Mouse (Mus musculus) midbrain, embryonic 14.5 days (tissue): ENCODE measurements around the gene A3galt2. TPM values are rescaled to one million over a fixed set of nuclear protein-coding genes. Genes with fewer than 3 reads are reported as not detected.

Experiments
- ATAC-seq: fragments of 200-750 bp; cut with Nextera tagmentation; 2 replicates; pipeline ENCODE4 v1.8.0; 2017; ENCODE audit warnings: moderate number of reproducible peaks, moderate library complexity; ENCODE audit not compliant: low FRiP score, low TSS enrichment
- DNase-seq: peaks from one replicate; pipeline ENCODE4 v3.0.0-alpha.2; 2015
- H3K27ac ChIP-seq: fragments of 300-500 bp; sonication (generic); replicated peaks from 2 replicates; pipeline ENCODE4 v1.5.1; 2014; ENCODE audit warnings: mild to moderate bottlenecking, low read depth, low read length, moderate library complexity
- H3K27me3 ChIP-seq: fragments of 300-500 bp; sonication (generic); 2 replicates; pipeline ENCODE4 v1.6.1; 2014; ENCODE audit warnings: low read length, control low read depth, mixed read lengths; ENCODE audit not compliant: control insufficient read depth, insufficient read depth
- H3K36me3 ChIP-seq: fragments of 300-500 bp; sonication (generic); 2 replicates; pipeline ENCODE4 v1.6.1; 2014; ENCODE audit warnings: low read length, control low read depth; ENCODE audit not compliant: control insufficient read depth, insufficient read depth
- H3K4me1 ChIP-seq: fragments of 300-500 bp; sonication (generic); 2 replicates; pipeline ENCODE4 v1.6.1; 2014; ENCODE audit warnings: mild to moderate bottlenecking, antibody characterized with exemption, low read length, control low read depth; ENCODE audit not compliant: control insufficient read depth, insufficient read depth
- H3K4me2 ChIP-seq: fragments of 300-500 bp; sonication (generic); 2 replicates; pipeline ENCODE4 v1.6.1; 2014; ENCODE audit warnings: mild to moderate bottlenecking, low read length, moderate library complexity
- H3K4me3 ChIP-seq: fragments of 300-500 bp; sonication (generic); replicated peaks from 2 replicates; pipeline ENCODE4 v1.5.1; 2014; ENCODE audit warnings: low read depth, low read length
- H3K9ac ChIP-seq: fragments of 300-500 bp; sonication (generic); replicated peaks from 2 replicates; pipeline ENCODE4 v1.6.1; 2014; ENCODE audit warnings: mild to moderate bottlenecking, low read length, moderate library complexity
- H3K9me3 ChIP-seq: fragments of 300-500 bp; sonication (generic); 2 replicates; pipeline ENCODE4 v1.6.1; 2016; ENCODE audit warnings: low read length, control low read depth, mixed read lengths; ENCODE audit not compliant: control insufficient read depth
- WGBS: fragments of 180-500 bp; shearing (Covaris S2); extraction: QIAGEN DNeasy Blood & Tissue Kit; methylation state at CpG from one replicate; pipeline ENCODE4 v1.1.7; 2014; 5-methylcytosine and 5-hydroxymethylcytosine counted together
- polyA plus RNA-seq: library from polyadenylated mRNA; unstranded; fragments of >200 nt; fragmentation: Nextera tagmentation; extraction: Ambion mirVana; gene quantifications from 2 replicates; pipeline ENCODE4 v1.2.1, GENCODE M21; 2014

Gene A3galt2
- polyA plus RNA-seq, 1 experiment from 2014 or later = 0.74 TPM

GRCm38 (mm10) chr4:128753571-128753970, 1.6 kb upstream of the A3galt2 start:
- peaks cover 66% of the 10 kb centered on the region for H3K36me3 ChIP-seq
- no peak for DNase-seq
- H3K9ac ChIP-seq = no peak overlapping the region
- no peak overlapping the region for H3K4me3 ChIP-seq
- WGBS = 80% methylated on average over 7 of the region's 7 CpGs
- H3K27ac ChIP-seq = 0 out of 2 replicates have a peak overlapping the region, but pooled peaks have one; percentile 20
- no peak overlapping the region for H3K4me2 ChIP-seq
- H3K4me1 ChIP-seq = no peaks in the 10 kb centered on the region
- no peaks in the 10 kb centered on the region for H3K27me3 ChIP-seq
- no peak for ATAC-seq
- no peaks in the 10 kb centered on the region for H3K9me3 ChIP-seq

- WGBS = 75% methylated on average over 7 of the region's 7 CpGs
- Histone ChIP-seq H3K4me1 (no peaks in the 10 kb centered on the region), H3K27me3 (no peaks in the 10 kb centered on the region), H3K4me2 (no peak overlapping the region), H3K36me3 (peaks cover 43% of the 10 kb centered on the region), H3K27ac (peak overlapping the region; percentile 53), H3K9ac (no peak overlapping the region), H3K4me3 (no peak overlapping the region), H3K9me3 (no peaks in the 10 kb centered on the region)
- DNase-seq = no peak
- no peak for ATAC-seq
Observed at GRCm38 (mm10) chr4:128755900-128756299, 736 bp downstream of the A3galt2 start.

GRCm38 (mm10) chr4:128759214-128759613, 4.0 kb downstream of the A3galt2 start:
- H3K9me3 ChIP-seq = 0 out of 2 replicates have a peak, but pooled peaks cover 7% of the 10 kb centered on the region
- no peak overlapping the region for H3K4me3 ChIP-seq
- H3K27me3 ChIP-seq = no peaks in the 10 kb centered on the region
- no peak overlapping the region for H3K4me2 ChIP-seq
- no peak overlapping the region for H3K9ac ChIP-seq
- WGBS = 88% methylated on average over 5 of the region's 5 CpGs
- peaks cover 10% of the 10 kb centered on the region; the same call in 1 of the 2 replicates for H3K36me3 ChIP-seq
- no peak overlapping the region for H3K27ac ChIP-seq
- no peaks in the 10 kb centered on the region for H3K4me1 ChIP-seq
- DNase-seq (no peak), ATAC-seq (no peak)

GRCm38 (mm10) chr4:128760029-128760428, 4.9 kb downstream of the A3galt2 start:
- H3K9ac ChIP-seq = no peak overlapping the region
- 92% methylated on average over 6 of the region's 6 CpGs for WGBS
- 0 out of 2 replicates have a peak, but pooled peaks cover 7% of the 10 kb centered on the region for H3K9me3 ChIP-seq
- H3K4me1 ChIP-seq = no peaks in the 10 kb centered on the region
- H3K27me3 ChIP-seq = no peaks in the 10 kb centered on the region
- H3K4me3 ChIP-seq = no peak overlapping the region
- ATAC-seq (no peak), DNase-seq (no peak)
- peaks cover 6% of the 10 kb centered on the region; the same call in 1 of the 2 replicates for H3K36me3 ChIP-seq
- no peak overlapping the region for H3K27ac ChIP-seq
- no peak overlapping the region for H3K4me2 ChIP-seq

GRCm38 (mm10) chr4:128766929-128767328, 11.8 kb downstream of the A3galt2 start:
- H3K4me3 ChIP-seq = no peak overlapping the region
- H3K9ac ChIP-seq = no peak overlapping the region
- no peaks in the 10 kb centered on the region for H3K27me3 ChIP-seq
- ATAC-seq (no peak), DNase-seq (no peak)
- no peaks in the 10 kb centered on the region for H3K4me1 ChIP-seq
- 96% methylated on average over 20 of the region's 20 CpGs for WGBS
- H3K36me3 ChIP-seq = peaks cover 2% of the 10 kb centered on the region
- H3K4me2 ChIP-seq = no peak overlapping the region
- H3K27ac ChIP-seq = no peak overlapping the region
- 0 out of 2 replicates have a peak, but pooled peaks cover 7% of the 10 kb centered on the region for H3K9me3 ChIP-seq

GRCm38 (mm10) chr4:128768120-128768519, 13.0 kb downstream of the A3galt2 start:
- no peak overlapping the region for H3K4me2 ChIP-seq
- H3K9ac ChIP-seq = no peak overlapping the region
- peaks cover 12% of the 10 kb centered on the region for H3K36me3 ChIP-seq
- no peak overlapping the region for H3K4me3 ChIP-seq
- H3K4me1 ChIP-seq = no peaks in the 10 kb centered on the region
- no peak for DNase-seq
- H3K9me3 ChIP-seq = 0 out of 2 replicates have a peak, but pooled peaks cover 3% of the 10 kb centered on the region
- WGBS = 81% methylated on average over 13 of the region's 13 CpGs
- no peak for ATAC-seq
- H3K27me3 ChIP-seq = no peaks in the 10 kb centered on the region
- no peak overlapping the region for H3K27ac ChIP-seq

- WGBS = 88% methylated on average over 13 of the region's 13 CpGs
- Histone ChIP-seq H3K9me3 (no peaks in the 10 kb centered on the region), H3K9ac (no peak overlapping the region), H3K4me3 (no peak overlapping the region), H3K27ac (no peak overlapping the region), H3K4me2 (no peak overlapping the region), H3K27me3 (no peaks in the 10 kb centered on the region), H3K36me3 (peaks cover 28% of the 10 kb centered on the region), H3K4me1 (no peaks in the 10 kb centered on the region)
- ATAC-seq (no peak), DNase-seq (no peak)
Observed at GRCm38 (mm10) chr4:128769569-128770355, 14.6 kb downstream of the A3galt2 start.

GRCm38 (mm10) chr4:128770698-128771097, 15.5 kb downstream of the A3galt2 start:
- Histone ChIP-seq H3K9me3 (no peaks in the 10 kb centered on the region), H3K4me2 (no peak overlapping the region), H3K4me1 (no peaks in the 10 kb centered on the region), H3K27me3 (no peaks in the 10 kb centered on the region), H3K4me3 (no peak overlapping the region), H3K36me3 (peaks cover 37% of the 10 kb centered on the region), H3K27ac (no peak overlapping the region), H3K9ac (no peak overlapping the region)
- 88% methylated on average over 5 of the region's 5 CpGs for WGBS
- DNase-seq (no peak), ATAC-seq (no peak)

- Histone ChIP-seq H3K9ac (no peak overlapping the region), H3K9me3 (no peaks in the 10 kb centered on the region), H3K27me3 (no peaks in the 10 kb centered on the region), H3K27ac (no peak overlapping the region), H3K36me3 (peaks cover 67% of the 10 kb centered on the region), H3K4me2 (no peak overlapping the region), H3K4me1 (no peaks in the 10 kb centered on the region), H3K4me3 (no peak overlapping the region)
- ATAC-seq (no peak), DNase-seq (no peak)
- 94% methylated on average over 11 of the region's 11 CpGs for WGBS
Observed at GRCm38 (mm10) chr4:128773820-128774219, 18.7 kb downstream of the A3galt2 start.
